Mouse (Mus musculus) CH12.LX (cell line): ENCODE results near the gene Hoxc8. TPM values are rescaled to one million over a fixed set of nuclear protein-coding genes. Genes with fewer than 3 reads are reported as not detected.

Source experiments
- DNase-seq: peaks from one replicate; pipeline ENCODE4 v3.0.0-alpha.2; 2013; ENCODE audit errors: extremely low read depth
- H3K27ac ChIP-seq: 2 replicates; pipeline ENCODE4 v1.5.1; 2012; ENCODE audit warnings: low read depth, mild to moderate bottlenecking, control low read depth, moderate library complexity; ENCODE audit not compliant: insufficient read depth
- H3K27me3 ChIP-seq: replicated peaks from 2 replicates; pipeline ENCODE3; 2012; ENCODE audit warnings: inconsistent platforms
- H3K36me3 ChIP-seq, 2 experiments: replicated peaks in 1 of 2; 2 replicates each; pipeline versions ENCODE3 to v1.6.1; 2012; ENCODE audit warnings: inconsistent platforms in 1 of 2, low read length in 1 of 2, mild to moderate bottlenecking in 1 of 2, mixed read lengths in 1 of 2, moderate library complexity in 1 of 2; ENCODE audit not compliant: control insufficient read depth in 1 of 2, insufficient read depth in 1 of 2
- H3K4me1 ChIP-seq, 2 experiments: 2 replicates each; pipeline ENCODE4 v1.6.1; 2012; ENCODE audit warnings: inconsistent platforms in 1 of 2, moderate library complexity in 1 of 2; ENCODE audit not compliant: insufficient read depth in 2 of 2, control insufficient read depth in 1 of 2
- H3K4me2 ChIP-seq: 2 replicates; pipeline ENCODE4 v1.6.1; 2012; ENCODE audit warnings: low read depth, mild to moderate bottlenecking, control low read depth; ENCODE audit not compliant: poor library complexity, insufficient read depth, severe bottlenecking
- H3K4me3 ChIP-seq, 3 experiments: fragments of 150-350 bp in 1 of 3; sonication (generic) in 1 of 3; replicated peaks in 1 of 3; 2 replicates each; pipeline versions ENCODE3 to v1.5.1; 2011 to 2012; ENCODE audit warnings: low read depth in 2 of 3, low read length in 2 of 3, mild to moderate bottlenecking in 2 of 3, moderate library complexity in 2 of 3, control low read depth in 1 of 3, improper control_type of control experiment in 1 of 3, inconsistent platforms in 1 of 3, mixed read lengths in 1 of 3; ENCODE audit not compliant: poor library complexity in 1 of 3
- H3K79me2 ChIP-seq: replicated peaks from 2 replicates; pipeline ENCODE4 v1.6.1; 2012; ENCODE audit warnings: mild to moderate bottlenecking, moderate library complexity; ENCODE audit not compliant: control insufficient read depth, poor library complexity, insufficient read depth, severe bottlenecking; ENCODE audit errors: extremely low read depth
- H3K9ac ChIP-seq: 2 replicates; pipeline ENCODE4 v1.6.1; 2012; ENCODE audit warnings: low read depth, mild to moderate bottlenecking, control low read depth, moderate library complexity; ENCODE audit not compliant: insufficient read depth
- H3K9me3 ChIP-seq: replicated peaks from 2 replicates; pipeline ENCODE3; 2012; ENCODE audit warnings: low read length, inconsistent platforms, mixed read lengths
- BHLHE40 ChIP-seq: IDR thresholded peaks from 2 replicates; pipeline ENCODE4 v1.6.1; 2011; ENCODE audit warnings: mild to moderate bottlenecking, low read depth, low read length, improper control_type of control experiment
- CHD2 ChIP-seq: IDR thresholded peaks from 2 replicates; pipeline ENCODE4 v1.6.1; 2011; ENCODE audit warnings: low read length, improper control_type of control experiment
- CTCF ChIP-seq, 2 experiments: IDR thresholded peaks in 1 of 2; conservative IDR thresholded peaks in 1 of 2; 2 replicates each; pipeline ENCODE4 v1.5.1; 2011 to 2012; ENCODE audit warnings: low read depth in 2 of 2, low read length in 2 of 2, improper control_type of control experiment in 1 of 2, inconsistent platforms in 1 of 2, mild to moderate bottlenecking in 1 of 2, moderate library complexity in 1 of 2
- IRF4 ChIP-seq: IDR thresholded peaks from 2 replicates; pipeline ENCODE4 v1.6.1; 2014; ENCODE audit warnings: low read depth, mild to moderate bottlenecking, inconsistent platforms, low read length, improper control_type of control experiment
- JUN ChIP-seq: IDR thresholded peaks from 2 replicates; pipeline ENCODE4 v1.6.1; 2011; ENCODE audit warnings: low read depth, mild to moderate bottlenecking, low read length, improper control_type of control experiment, moderate library complexity; ENCODE audit not compliant: insufficient read depth
- MAX ChIP-seq: IDR thresholded peaks from 2 replicates; pipeline ENCODE4 v1.6.1; 2011; ENCODE audit warnings: low read length, improper control_type of control experiment
- MAZ ChIP-seq: IDR thresholded peaks from 2 replicates; pipeline ENCODE4 v1.6.1; 2012; ENCODE audit warnings: low read depth, mild to moderate bottlenecking, inconsistent platforms, low read length, improper control_type of control experiment, moderate library complexity
- MEF2A ChIP-seq: IDR thresholded peaks from 2 replicates; pipeline ENCODE4 v1.6.1; 2014; ENCODE audit warnings: low read depth, mild to moderate bottlenecking, inconsistent platforms, low read length, improper control_type of control experiment, borderline replicate concordance
- MXI1 ChIP-seq: IDR thresholded peaks from 2 replicates; pipeline ENCODE4 v1.6.1; 2011; ENCODE audit warnings: mild to moderate bottlenecking, low read depth, low read length, improper control_type of control experiment
- MYC ChIP-seq: IDR thresholded peaks from 2 replicates; pipeline ENCODE4 v1.6.1; 2011; ENCODE audit warnings: low read depth, mild to moderate bottlenecking, improper control_type of control experiment, low read length
- NELFE ChIP-seq: IDR thresholded peaks from 2 replicates; pipeline ENCODE4 v1.6.1; 2011; ENCODE audit warnings: low read depth, low read length, improper control_type of control experiment
- NRF1 ChIP-seq: IDR thresholded peaks from 2 replicates; pipeline ENCODE4 v1.6.1; 2014; ENCODE audit warnings: low read depth, mild to moderate bottlenecking, inconsistent platforms, low read length, improper control_type of control experiment, moderate library complexity
- POLR2AphosphoS2 ChIP-seq: IDR thresholded peaks from 2 replicates; pipeline ENCODE4 v1.6.1; 2011; ENCODE audit warnings: low read depth, low read length, improper control_type of control experiment
- RAD21 ChIP-seq: IDR thresholded peaks from 2 replicates; pipeline ENCODE4 v1.6.1; 2011; ENCODE audit warnings: low read depth, mild to moderate bottlenecking, low read length, improper control_type of control experiment, moderate library complexity
- SMC3 ChIP-seq: IDR thresholded peaks from 2 replicates; pipeline ENCODE4 v1.6.1; 2011; ENCODE audit warnings: low read depth, low read length, improper control_type of control experiment
- TBP ChIP-seq: conservative IDR thresholded peaks from 2 replicates; pipeline ENCODE4 v1.6.1; 2011; ENCODE audit warnings: low read depth, low read length, improper control_type of control experiment
- ZC3H11A ChIP-seq: IDR thresholded peaks from 2 replicates; pipeline ENCODE4 v1.6.1; 2012; ENCODE audit warnings: low read depth, mild to moderate bottlenecking, inconsistent platforms, low read length, improper control_type of control experiment
- ZKSCAN1 ChIP-seq: IDR thresholded peaks from 2 replicates; pipeline ENCODE4 v1.6.1; 2012; ENCODE audit warnings: low read depth, inconsistent platforms, low read length, improper control_type of control experiment, borderline replicate concordance
- ZMIZ1 ChIP-seq: IDR thresholded peaks from 2 replicates; pipeline ENCODE4 v1.6.1; 2012; ENCODE audit warnings: low read depth, mild to moderate bottlenecking, inconsistent platforms, low read length, improper control_type of control experiment
- ZNF384 ChIP-seq: IDR thresholded peaks from 2 replicates; pipeline ENCODE4 v1.6.1; 2012; ENCODE audit warnings: low read depth, low read length, improper control_type of control experiment, inconsistent platforms
- dilution Hi-C: fragments of 300-500 bp; cut with MboI; formaldehyde crosslinking; loops from 2 replicates; pipeline ENCODE4 v1.14.3; 2020; ENCODE audit warnings: low sequenced_read_pairs; ENCODE audit not compliant: extremely low pct_unique_long_range_greater_than_20kb, extremely low pct_ligation_motif_present
- in situ Hi-C: fragments of 300-500 bp; cut with MboI; formaldehyde crosslinking; loops from 3 replicates; pipeline ENCODE4 v1.14.3; 2019; ENCODE audit warnings: low sequenced_read_pairs, low pct_ligation_motif_present, low pct_unique_long_range_greater_than_20kb, mixed read lengths
- polyA plus RNA-seq: library from polyadenylated mRNA; unstranded; fragments of >175 nt; gene quantifications from 2 replicates; pipeline ENCODE4 v1.2.1, GENCODE M21; 2012; ENCODE audit warnings: low read depth; ENCODE audit not compliant: insufficient read length
- total RNA-seq, 2 experiments: library from RNA; depleted of rRNA; stranded (reverse); fragments of 300-350 nt in 1 of 2; fragments of >200 nt in 1 of 2; gene quantifications; 2 replicates each; pipeline ENCODE4 v1.2.3; 2012 to 2014

The Hoxc8 gene
- total and polyA plus RNA-seq, 3 experiments, result not detected

DNA sequence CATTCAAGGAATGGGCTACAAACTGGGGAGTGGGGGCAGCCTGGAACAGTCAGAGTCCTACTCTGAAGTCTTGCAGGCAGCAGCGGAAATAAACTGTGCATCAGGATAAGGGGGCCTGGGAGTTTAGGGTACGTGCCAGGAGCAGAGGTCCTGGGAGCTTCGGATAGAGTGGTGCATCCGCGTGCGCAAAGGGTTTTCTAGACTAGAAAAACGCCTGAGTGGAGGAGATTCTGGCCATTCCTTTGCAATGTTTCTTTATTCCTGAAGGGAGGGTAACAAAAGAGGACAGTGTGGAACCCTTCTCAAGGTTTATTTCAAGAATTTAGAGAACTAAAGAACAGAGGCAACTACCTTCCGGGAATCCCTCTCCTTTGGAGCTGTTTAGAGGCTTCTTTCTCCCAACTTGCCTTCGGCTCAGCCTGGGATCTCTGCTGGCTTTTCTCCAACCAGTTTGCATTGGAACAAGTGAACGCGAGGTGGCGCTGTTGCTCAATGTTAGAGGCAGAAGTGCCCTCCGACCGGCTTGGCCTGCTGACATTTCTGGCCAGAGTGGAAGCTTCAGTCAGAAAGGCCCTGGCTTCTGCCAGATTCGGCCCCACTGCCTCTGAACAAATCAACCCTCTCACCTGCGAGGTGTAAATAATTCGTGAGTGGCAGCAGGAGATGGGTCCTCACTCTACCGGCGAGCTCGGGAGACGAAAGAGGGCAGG, 3.1 kb upstream of the Hoxc8 start:
- TF ChIP-seq MAZ, result 0 out of 2 replicates have a peak, but pooled peaks have one; percentile 41
- no peak for TF ChIP-seq ZKSCAN1
- TF ChIP-seq CHD2, result no peak
- TF ChIP-seq NRF1, result no peak
- TF ChIP-seq IRF4, result peak; percentile 30; the same call in 1 of the 2 replicates
- peak; percentile 69 to 98 for TF ChIP-seq CTCF (conservative IDR thresholded peaks at IDR 0.05 in 1 of 2, IDR thresholded peaks at IDR 0.05 in 1 of 2; ENCODE audit: low read depth in 2 of 2, low read length in 2 of 2)
- no peak for TF ChIP-seq MAX
- TF ChIP-seq SMC3, result peak; percentile 99
- peak; percentile 55; the same call in 1 of the 2 replicates for TF ChIP-seq NELFE
- TF ChIP-seq BHLHE40, result 0 out of 2 replicates have a peak, but pooled peaks have one; percentile 7
- peak; percentile 99 for TF ChIP-seq RAD21
- no peak for TF ChIP-seq MYC
- no peak for TF ChIP-seq ZMIZ1
- TF ChIP-seq ZC3H11A, result peak; percentile 98
- TF ChIP-seq JUN, result no peak
- in situ Hi-C loops, result loop anchor here (5.0 to 10.0 kb wide), 2 partner anchors 185 to 328 kb away; partner anchors contain the start of gene Gpr84
- Histone ChIP-seq H3K9me3 (no peaks in the 10 kb centered on the region), H3K4me2 (no peak overlapping the region), H3K79me2 (no peaks in the 10 kb centered on the region), H3K9ac (no peak overlapping the region), H3K36me3 (no peaks in the 10 kb centered on the region), H3K27me3 (peaks cover 64% of the 10 kb centered on the region), H3K4me1 (peaks cover 0 to 2% of the 10 kb centered on the region in 2 experiments; a peak in 1 of 4 replicates), H3K4me3 (no peak overlapping the region), H3K27ac (no peak overlapping the region)
- peak; percentile 93 for DNase-seq
- dilution Hi-C loops, result no loop called here

GRCm38 (mm10) chr15:102988078-102988477, 2.3 kb upstream of the Hoxc8 start:
- peaks cover 0 to 2% of the 10 kb centered on the region in 2 experiments; a peak in 1 of 4 replicates for H3K4me1 ChIP-seq
- no peak overlapping the region for H3K4me2 ChIP-seq
- dilution Hi-C loops, result no loop called here
- H3K27me3 ChIP-seq, result peaks cover 59% of the 10 kb centered on the region
- no peaks in the 10 kb centered on the region for H3K9me3 ChIP-seq
- no peak overlapping the region for H3K4me3 ChIP-seq
- in situ Hi-C loops, result loop anchor here (5.0 to 10.0 kb wide), 2 partner anchors 184 to 327 kb away; partner anchors contain the start of gene Gpr84
- no peak for DNase-seq
- H3K36me3 ChIP-seq, result no peaks in the 10 kb centered on the region
- H3K27ac ChIP-seq, result no peak overlapping the region
- H3K79me2 ChIP-seq, result no peaks in the 10 kb centered on the region
- TF ChIP-seq MXI1, result no peak
- TF ChIP-seq NELFE, result no peak
- TF ChIP-seq TBP, result no peak
- TF ChIP-seq ZNF384, result no peak; the same call in 1 of the 2 replicates
- TF ChIP-seq MAX, result no peak
- no peak for TF ChIP-seq MEF2A
- TF ChIP-seq POLR2AphosphoS2, result no peak
- TF ChIP-seq ZMIZ1, result no peak
- TF ChIP-seq SMC3, result no peak
- no peak overlapping the region for H3K9ac ChIP-seq
